Mouse (Mus musculus): Measurements from ENCODE around the gene Gpat2.

- TF ChIP-seq CTCF (IDR thresholded peaks at IDR 0.05; ENCODE audit: borderline replicate concordance, control insufficient read depth, extremely low read depth, insufficient read depth, low read length, poor library complexity) (no peak), POLR2A (IDR thresholded peaks at IDR 0.05; ENCODE audit: control insufficient read depth, extremely low read depth, insufficient read depth, low read length, poor library complexity) (no peak)
Observed at GRCm38 (mm10) chr2:127470661-127471060, 45.7 kb downstream of the Gpat2 start.

All from thymus, adult 2 months (tissue).